Mouse (Mus musculus) spleen, postnatal 10 days (tissue): ENCODE results near the gene Cpne7.

Experiments used
- DNase-seq, 2 experiments: peaks; one replicate each; pipeline ENCODE4 v3.0.0; 2021 to 2022; ENCODE audit warnings: low spot score in 2 of 2

Gene Cpne7

GRCm38 (mm10) chr8:123117127-123117731 lies at the start of gene Cpne7:
Cpne7 (plus strand) TSS chr8:123117374.
- peak in 1 of 2 experiments; percentile 24 for DNase-seq

- DNase-seq: no peak
Measured at GRCm38 (mm10) chr8:123071176-123071575, 46.0 kb upstream of the Cpne7 start.

GRCm38 (mm10) chr8:123077213-123077612 lies 40.0 kb upstream of the Cpne7 start:
- DNase-seq: no peak

GRCm38 (mm10) chr8:123082993-123083392 lies 34.2 kb upstream of the Cpne7 start:
- no peak for DNase-seq

- DNase-seq: no peak
Measured at GRCm38 (mm10) chr8:123083610-123084009, 33.6 kb upstream of the Cpne7 start.

- DNase-seq: no peak
Measured at GRCm38 (mm10) chr8:123087289-123087688, 29.9 kb upstream of the Cpne7 start.

GRCm38 (mm10) chr8:123097216-123097615 lies 20.0 kb upstream of the Cpne7 start:
- no peak for DNase-seq

- DNase-seq: peak in 1 of 2 experiments; percentile 43
Measured at GRCm38 (mm10) chr8:123097786-123098584, 19.2 kb upstream of the Cpne7 start.

GRCm38 (mm10) chr8:123100288-123100687 lies 16.9 kb upstream of the Cpne7 start:
- DNase-seq: no peak

GRCm38 (mm10) chr8:123101244-123101643 lies 15.9 kb upstream of the Cpne7 start:
- no peak for DNase-seq

GRCm38 (mm10) chr8:123101735-123102685 lies 15.2 kb upstream of the Cpne7 start, which contains the start of gene Rpl13:
Rpl13 (plus strand) TSS chr8:123102350.
- peak; percentile 95 to 98 for DNase-seq

GRCm38 (mm10) chr8:123102855-123103254 lies 14.3 kb upstream of the Cpne7 start:
- DNase-seq: peak; percentile 38 to 39

- DNase-seq: no peak
Measured at GRCm38 (mm10) chr8:123103285-123103684, 13.9 kb upstream of the Cpne7 start.

GRCm38 (mm10) chr8:123104046-123104767 lies 13.0 kb upstream of the Cpne7 start:
- no peak for DNase-seq

- no peak for DNase-seq
Measured at GRCm38 (mm10) chr8:123105553-123106326, 11.4 kb upstream of the Cpne7 start.

- DNase-seq: peak in 1 of 2 experiments; percentile 50
Measured at GRCm38 (mm10) chr8:123106531-123106930, 10.6 kb upstream of the Cpne7 start.

GRCm38 (mm10) chr8:123108010-123108409 lies 9.2 kb upstream of the Cpne7 start:
- no peak for DNase-seq

GRCm38 (mm10) chr8:123108953-123109352 lies 8.2 kb upstream of the Cpne7 start:
- DNase-seq: no peak

- DNase-seq: peak in 1 of 2 experiments; percentile 73
Measured at GRCm38 (mm10) chr8:123110649-123111048, 6.5 kb upstream of the Cpne7 start.

GRCm38 (mm10) chr8:123112892-123113291 lies 4.3 kb upstream of the Cpne7 start:
- no peak for DNase-seq
